Mouse (Mus musculus) MEL (cell line): Measurements from ENCODE around the gene Mrpl1. TPM values are rescaled to one million over a fixed set of nuclear protein-coding genes. Genes with fewer than 3 reads are reported as not detected.

Experiments
- DNase-seq: peaks from one replicate; pipeline ENCODE4 v3.0.0; 2011; ENCODE audit warnings: low read depth, low spot score
- H3K27ac ChIP-seq: 2 replicates; pipeline ENCODE4 v1.5.1; 2012; ENCODE audit warnings: low read depth, mild to moderate bottlenecking, control low read depth, low read length, moderate library complexity; ENCODE audit not compliant: control insufficient read depth
- H3K27me3 ChIP-seq, 2 experiments: fragments of 150-350 bp in 1 of 2; sonication (generic) in 1 of 2; 2 replicates each; pipeline ENCODE4 v1.6.1; 2012; ENCODE audit warnings: low read length in 2 of 2, mild to moderate bottlenecking in 2 of 2, improper control_type of control experiment in 1 of 2, moderate library complexity in 1 of 2; ENCODE audit not compliant: insufficient read depth in 2 of 2, control insufficient read depth in 1 of 2
- H3K36me3 ChIP-seq, 2 experiments: 2 replicates each; pipeline ENCODE4 v1.6.1; 2012 to 2014; ENCODE audit warnings: low read length in 2 of 2, improper control_type of control experiment in 1 of 2, inconsistent platforms in 1 of 2, mild to moderate bottlenecking in 1 of 2; ENCODE audit not compliant: insufficient read depth in 2 of 2, control insufficient read depth in 1 of 2
- H3K4me1 ChIP-seq, 2 experiments: fragments of 150-350 bp in 1 of 2; sonication (generic) in 1 of 2; 2 replicates each; pipeline ENCODE4 v1.6.1; 2012; ENCODE audit warnings: low read length in 2 of 2, improper control_type of control experiment in 1 of 2, mild to moderate bottlenecking in 1 of 2; ENCODE audit not compliant: insufficient read depth in 2 of 2, control insufficient read depth in 1 of 2
- H3K4me3 ChIP-seq, 2 experiments: fragments of 150-350 bp in 1 of 2; sonication (generic) in 1 of 2; 2 replicates each; pipeline ENCODE4 v1.5.1; 2012; ENCODE audit warnings: low read depth in 2 of 2, low read length in 2 of 2, mild to moderate bottlenecking in 2 of 2, moderate library complexity in 2 of 2, control low read depth in 1 of 2, improper control_type of control experiment in 1 of 2; ENCODE audit not compliant: control insufficient read depth in 1 of 2, insufficient read depth in 1 of 2
- H3K79me2 ChIP-seq: 2 replicates; pipeline ENCODE4 v1.6.1; 2012; ENCODE audit warnings: mild to moderate bottlenecking, low read length, moderate library complexity; ENCODE audit not compliant: control insufficient read depth, poor library complexity, insufficient read depth
- H3K9ac ChIP-seq: 2 replicates; pipeline ENCODE4 v1.6.1; 2012; ENCODE audit warnings: low read depth, mild to moderate bottlenecking, control low read depth, low read length, moderate library complexity; ENCODE audit not compliant: control insufficient read depth, poor library complexity, severe bottlenecking
- H3K9me3 ChIP-seq: fragments of 150-350 bp; sonication (generic); replicated peaks from 2 replicates; pipeline ENCODE4 v1.6.1; 2012; ENCODE audit warnings: mild to moderate bottlenecking, low read length, improper control_type of control experiment, moderate library complexity; ENCODE audit not compliant: insufficient read depth
- BHLHE40 ChIP-seq: IDR thresholded peaks from 2 replicates; pipeline ENCODE4 v1.6.1; 2012; ENCODE audit warnings: low read depth, mild to moderate bottlenecking, inconsistent platforms, low read length, improper control_type of control experiment, borderline replicate concordance
- CHD2 ChIP-seq: IDR thresholded peaks from 2 replicates; pipeline ENCODE4 v1.6.1; 2011; ENCODE audit warnings: low read length, improper control_type of control experiment
- CTCF ChIP-seq, 3 experiments: IDR thresholded peaks in 2 of 3; conservative IDR thresholded peaks in 1 of 3; 2 replicates each; pipeline ENCODE4 v1.5.1; 2011 to 2012; ENCODE audit warnings: low read length in 3 of 3, low read depth in 2 of 3, mild to moderate bottlenecking in 2 of 3, improper control_type of control experiment in 1 of 3, inconsistent platforms in 1 of 3, mixed read lengths in 1 of 3, moderate library complexity in 1 of 3; ENCODE audit not compliant: control insufficient read depth in 1 of 3, insufficient read depth in 1 of 3, poor library complexity in 1 of 3, severe bottlenecking in 1 of 3
- EP300 ChIP-seq, 2 experiments: IDR thresholded peaks; 2 replicates each; pipeline ENCODE4 v1.6.1; 2011; ENCODE audit warnings: improper control_type of control experiment in 2 of 2, low read length in 2 of 2, low read depth in 1 of 2, mild to moderate bottlenecking in 1 of 2
- GABPA ChIP-seq: IDR thresholded peaks from 2 replicates; pipeline ENCODE4 v1.6.1; 2012; ENCODE audit warnings: low read depth, mild to moderate bottlenecking, inconsistent platforms, low read length, improper control_type of control experiment, moderate library complexity
- GATA1 ChIP-seq: IDR thresholded peaks from 2 replicates; pipeline ENCODE4 v1.6.1; 2011; ENCODE audit warnings: low read depth, low read length, improper control_type of control experiment
- HCFC1 ChIP-seq: IDR thresholded peaks from 2 replicates; pipeline ENCODE4 v1.6.1; 2012; ENCODE audit warnings: low read depth, mild to moderate bottlenecking, inconsistent platforms, low read length, improper control_type of control experiment, moderate library complexity
- MAFK ChIP-seq: IDR thresholded peaks from 2 replicates; pipeline ENCODE4 v1.6.1; 2011; ENCODE audit warnings: low read depth, mild to moderate bottlenecking, low read length, improper control_type of control experiment, borderline replicate concordance
- MAX ChIP-seq: IDR thresholded peaks from 2 replicates; pipeline ENCODE4 v1.6.1; 2011; ENCODE audit warnings: low read length, improper control_type of control experiment
- MAZ ChIP-seq: IDR thresholded peaks from 2 replicates; pipeline ENCODE4 v1.6.1; 2012; ENCODE audit warnings: low read depth, mild to moderate bottlenecking, inconsistent platforms, low read length, improper control_type of control experiment
- MEF2A ChIP-seq: IDR thresholded peaks from 2 replicates; pipeline ENCODE4 v1.6.1; 2014; ENCODE audit warnings: low read depth, mild to moderate bottlenecking, inconsistent platforms, low read length, improper control_type of control experiment; ENCODE audit not compliant: poor library complexity, insufficient replicate concordance, severe bottlenecking; ENCODE audit errors: extremely low read depth
- MXI1 ChIP-seq: IDR thresholded peaks from 2 replicates; pipeline ENCODE4 v1.6.1; 2011; ENCODE audit warnings: mild to moderate bottlenecking, low read depth, low read length, improper control_type of control experiment
- MYB ChIP-seq: IDR thresholded peaks from 2 replicates; pipeline ENCODE4 v1.6.1; 2011; ENCODE audit warnings: mild to moderate bottlenecking, low read depth, low read length, improper control_type of control experiment
- MYC ChIP-seq: IDR thresholded peaks from 2 replicates; pipeline ENCODE4 v1.6.1; 2011; ENCODE audit warnings: low read depth, mild to moderate bottlenecking, low read length, improper control_type of control experiment, moderate library complexity
- NRF1 ChIP-seq: IDR thresholded peaks from 2 replicates; pipeline ENCODE4 v1.6.1; 2014; ENCODE audit warnings: low read depth, mild to moderate bottlenecking, inconsistent platforms, low read length, improper control_type of control experiment, moderate library complexity; ENCODE audit not compliant: poor library complexity, insufficient read depth, severe bottlenecking
- POLR2A ChIP-seq, 2 experiments: IDR thresholded peaks; 2 replicates each; pipeline ENCODE4 v1.6.1; 2011 to 2012; ENCODE audit warnings: low read length in 2 of 2, mild to moderate bottlenecking in 2 of 2, control low read depth in 1 of 2, improper control_type of control experiment in 1 of 2, low read depth in 1 of 2, moderate library complexity in 1 of 2; ENCODE audit not compliant: control insufficient read depth in 1 of 2, insufficient read depth in 1 of 2, poor library complexity in 1 of 2
- POLR2AphosphoS5 ChIP-seq: IDR thresholded peaks from 2 replicates; pipeline ENCODE4 v1.6.1; 2012; ENCODE audit warnings: low read depth, borderline replicate concordance, mild to moderate bottlenecking, inconsistent platforms, low read length, moderate library complexity, mixed read lengths
- SIN3A ChIP-seq: IDR thresholded peaks from 2 replicates; pipeline ENCODE4 v1.6.1; 2012; ENCODE audit warnings: low read length, improper control_type of control experiment, inconsistent platforms
- SMC3 ChIP-seq: IDR thresholded peaks from 2 replicates; pipeline ENCODE4 v1.6.1; 2011; ENCODE audit warnings: low read depth, low read length, improper control_type of control experiment
- TAL1 ChIP-seq: IDR thresholded peaks from 2 replicates; pipeline ENCODE4 v1.6.1; 2012; ENCODE audit warnings: mild to moderate bottlenecking, inconsistent platforms, low read length, moderate library complexity, mixed read lengths
- TBP ChIP-seq: IDR thresholded peaks from 2 replicates; pipeline ENCODE4 v1.8.0; 2011; ENCODE audit warnings: low read depth, low read length, improper control_type of control experiment
- UBTF ChIP-seq: IDR thresholded peaks from 2 replicates; pipeline ENCODE4 v1.6.1; 2012; ENCODE audit warnings: low read depth, mild to moderate bottlenecking, inconsistent platforms, low read length, improper control_type of control experiment, moderate library complexity, borderline replicate concordance; ENCODE audit not compliant: insufficient read depth
- USF1 ChIP-seq: IDR thresholded peaks from 2 replicates; pipeline ENCODE4 v1.6.1; 2014; ENCODE audit warnings: low read depth, mild to moderate bottlenecking, inconsistent platforms, low read length, improper control_type of control experiment, moderate library complexity
- ZKSCAN1 ChIP-seq: IDR thresholded peaks from 2 replicates; pipeline ENCODE4 v1.6.1; 2012; ENCODE audit warnings: low read depth, mild to moderate bottlenecking, inconsistent platforms, low read length, improper control_type of control experiment, moderate library complexity
- ZMIZ1 ChIP-seq: IDR thresholded peaks from 2 replicates; pipeline ENCODE4 v1.6.1; 2012; ENCODE audit warnings: low read depth, mild to moderate bottlenecking, inconsistent platforms, low read length, improper control_type of control experiment, moderate library complexity
- polyA plus RNA-seq, 2 experiments: library from polyadenylated mRNA; stranded (reverse) in 1 of 2; unstranded in 1 of 2; fragments of >175 nt in 1 of 2; fragments of >200 nt in 1 of 2; gene quantifications; 2 replicates each; pipeline versions ENCODE4 v1.2.1 to v1.2.4; 2012; ENCODE audit warnings: low replicate concordance in 2 of 2, low read depth in 1 of 2; ENCODE audit not compliant: insufficient read length in 2 of 2, insufficient read depth in 1 of 2, missing spikeins in 1 of 2
- total RNA-seq: library from RNA; depleted of rRNA; stranded (reverse); fragments of 300-350 nt; gene quantifications from 2 replicates; pipeline ENCODE4 v1.2.3, GENCODE M21; 2012

Mrpl1 gene
- total and polyA plus RNA-seq, 3 experiments, result 22.0 to 26.2 TPM; not detected in 1

DNA sequence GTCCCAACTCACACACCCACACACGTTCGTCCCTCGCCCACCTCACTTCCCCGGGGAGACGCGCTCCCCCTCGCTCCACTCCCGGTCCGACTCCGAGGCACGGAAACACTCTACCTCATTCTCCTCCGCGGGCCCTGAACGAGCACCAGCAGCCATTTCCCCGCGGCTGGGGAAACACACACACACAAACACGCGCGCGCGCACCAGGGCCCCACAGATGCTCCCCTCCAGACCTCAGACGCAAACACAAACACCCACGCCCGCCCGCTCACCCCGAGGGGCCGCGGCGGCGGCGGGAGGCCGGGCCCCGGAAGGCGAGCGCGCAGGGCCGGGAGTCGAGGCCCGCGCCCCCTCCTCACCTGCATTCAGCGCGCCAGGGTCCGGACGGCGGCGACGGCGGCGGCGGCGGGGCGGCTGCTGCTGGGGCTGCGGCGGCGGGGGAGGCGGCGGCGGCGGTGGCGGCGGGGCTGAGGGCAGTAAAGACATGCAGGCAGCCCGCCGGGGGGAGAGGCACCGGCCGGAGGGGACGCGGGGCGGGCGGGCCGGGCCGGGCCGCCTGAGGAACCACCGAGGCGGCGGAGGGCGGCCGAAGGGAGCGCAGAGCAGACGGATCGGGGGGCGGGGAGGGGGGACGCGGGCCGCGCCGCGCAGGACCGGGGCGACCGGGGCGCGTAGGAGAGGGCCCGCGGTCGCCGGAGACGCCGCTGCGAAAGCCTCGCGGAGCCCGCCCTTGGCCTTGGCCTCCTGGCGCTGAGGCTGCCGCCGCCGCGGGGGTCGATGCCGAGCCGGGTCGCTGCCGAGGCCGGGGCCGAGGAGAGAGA is 47.5 kb upstream of the Mrpl1 start:
- Histone ChIP-seq H3K9me3 (no peaks in the 10 kb centered on the region), H3K9ac (peak overlapping the region; percentile 72), H3K79me2 (peaks cover 43% of the 10 kb centered on the region), H3K36me3 (peaks cover 0 to 24% of the 10 kb centered on the region in 2 experiments; a peak in 2 of 4 replicates), H3K4me3 (peak overlapping the region; percentile 84 to 92), H3K27me3 (no peaks in the 10 kb centered on the region), H3K27ac (peak overlapping the region; percentile 99), H3K4me1 (peaks cover 4 to 7% of the 10 kb centered on the region in 2 experiments; a peak in 3 of 4 replicates)
- peak; percentile 59 for DNase-seq
- TF ChIP-seq BHLHE40, result no peak
- no peak for TF ChIP-seq CTCF (IDR thresholded peaks at IDR 0.05 in 2 of 3, conservative IDR thresholded peaks at IDR 0.05 in 1 of 3; ENCODE audit: control insufficient read depth in 1 of 3, insufficient read depth in 1 of 3, low read depth in 2 of 3, low read length in 3 of 3, poor library complexity in 1 of 3, severe bottlenecking in 1 of 3)
- 0 out of 4 replicates have a peak, but pooled peaks of 1 of the 2 experiments have one; percentile 12 for TF ChIP-seq POLR2A (IDR thresholded peaks at IDR 0.05; ENCODE audit: control insufficient read depth in 1 of 2, insufficient read depth in 1 of 2, low read depth in 1 of 2, low read length in 2 of 2, poor library complexity in 1 of 2)
- TF ChIP-seq TAL1, result no peak
- peak; percentile 69 for TF ChIP-seq SIN3A
- TF ChIP-seq MXI1, result peak; percentile 56
- TF ChIP-seq POLR2AphosphoS5, result peak; percentile 46; the same call in 1 of the 2 replicates
- peak; percentile 46; the same call in 1 of the 2 replicates for TF ChIP-seq NRF1

DNA sequence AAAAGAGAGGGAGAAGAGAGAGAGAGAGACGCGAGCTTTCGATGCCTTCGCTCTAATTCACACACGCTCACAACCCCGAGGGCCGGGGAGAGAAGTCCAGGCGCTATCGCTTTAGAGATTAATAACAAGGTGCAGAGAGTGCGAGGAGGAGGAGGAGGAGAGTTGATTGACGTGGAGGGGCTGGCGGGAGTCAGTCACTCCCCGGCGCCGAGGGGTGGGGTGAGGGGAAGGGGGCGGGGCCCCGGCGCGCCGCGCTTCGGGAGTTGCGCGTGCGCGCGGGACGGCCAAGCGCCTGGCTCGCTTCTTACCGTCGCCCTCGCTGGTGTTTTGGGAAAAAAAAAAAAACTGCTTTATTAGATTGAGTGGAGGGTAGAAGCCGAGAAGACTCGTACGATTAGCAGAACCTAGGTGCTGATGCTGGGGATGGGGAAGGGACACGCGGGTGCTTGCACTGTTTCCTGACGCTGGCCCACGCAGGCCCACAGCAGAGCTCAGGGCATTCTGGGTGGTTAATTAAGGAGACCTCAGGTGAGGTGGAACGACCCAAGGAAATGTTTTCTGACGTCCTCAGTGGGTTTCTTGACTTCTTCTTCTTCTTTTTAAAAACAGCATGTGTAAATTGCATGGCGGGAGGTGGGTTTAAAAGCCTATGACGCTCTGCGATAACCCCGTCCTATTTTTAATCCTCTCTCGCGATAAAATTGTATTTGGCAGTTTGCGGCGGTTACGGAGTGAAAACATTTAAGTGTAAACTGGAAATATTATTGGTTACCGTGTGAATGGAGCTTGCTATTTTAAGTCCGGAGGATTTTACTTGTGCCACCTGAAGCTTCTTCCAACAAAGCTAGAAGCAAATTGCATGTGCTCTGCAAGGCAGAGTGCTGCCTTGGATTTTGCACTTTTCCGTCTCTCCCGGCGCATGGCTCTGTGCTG is 46.6 kb upstream of the Mrpl1 start:
- peaks cover 39% of the 10 kb centered on the region for H3K79me2 ChIP-seq
- peak; percentile 96 for DNase-seq
- H3K27me3 ChIP-seq, result no peaks in the 10 kb centered on the region
- peaks cover 4 to 7% of the 10 kb centered on the region in 2 experiments; a peak in 3 of 4 replicates for H3K4me1 ChIP-seq
- H3K9me3 ChIP-seq, result no peaks in the 10 kb centered on the region
- H3K9ac ChIP-seq, result peak overlapping the region; percentile 93
- peak overlapping the region; percentile 100 for H3K27ac ChIP-seq
- peak overlapping the region; percentile 77 to 84 for H3K4me3 ChIP-seq
- peaks cover 0 to 24% of the 10 kb centered on the region in 2 experiments; a peak in 2 of 4 replicates for H3K36me3 ChIP-seq
- peak; percentile 97 for TF ChIP-seq CHD2
- peak; percentile 51; the same call in 1 of the 2 replicates for TF ChIP-seq MAZ
- TF ChIP-seq MEF2A, result peak; percentile 97
- peak; percentile 59 to 89 for TF ChIP-seq EP300 (IDR thresholded peaks at IDR 0.05; ENCODE audit: low read depth in 1 of 2, low read length in 2 of 2)
- peak; percentile 94 for TF ChIP-seq TBP
- TF ChIP-seq MAX, result peak; percentile 91
- no peak for TF ChIP-seq UBTF
- TF ChIP-seq NRF1, result peak; percentile 82
- peak; percentile 51; the same call in 1 of the 2 replicates for TF ChIP-seq BHLHE40
- no peak for TF ChIP-seq SMC3
- TF ChIP-seq USF1, result no peak
- TF ChIP-seq MYB, result peak; percentile 99
- TF ChIP-seq MYC, result peak; percentile 96
- TF ChIP-seq GABPA, result no peak
- 0 out of 2 replicates have a peak, but pooled peaks have one; percentile 8 for TF ChIP-seq ZKSCAN1
- peak; percentile 77; the same call in 1 of the 2 replicates for TF ChIP-seq POLR2AphosphoS5
- peak; percentile 54; the same call in 1 of the 2 replicates for TF ChIP-seq MAFK
- peak; percentile 92 for TF ChIP-seq ZMIZ1
- TF ChIP-seq GATA1, result peak; percentile 83
- peak; percentile 76 for TF ChIP-seq HCFC1
